Mouse (Mus musculus) bone marrow macrophage, adult 2 months (primary cell): ENCODE measurements around the gene Nod2. TPM values are rescaled to one million over a fixed set of nuclear protein-coding genes. Genes with fewer than 3 reads are reported as not detected.
A peak's percentile ranks its signal among the peaks of the same experiment; 100 is the strongest.

Experiments used
- H3K27ac ChIP-seq: 2 replicates; pipeline ENCODE4 v1.5.1; 2012; ENCODE audit warnings: low read depth, low read length; ENCODE audit not compliant: insufficient read depth
- H3K4me1 ChIP-seq: 2 replicates; pipeline ENCODE4 v1.6.1; 2012; ENCODE audit warnings: low read length; ENCODE audit not compliant: control insufficient read depth, insufficient read depth
- H3K4me3 ChIP-seq: 2 replicates; pipeline ENCODE4 v1.5.1; 2012; ENCODE audit warnings: mild to moderate bottlenecking, low read length, moderate library complexity; ENCODE audit not compliant: insufficient read depth
- CTCF ChIP-seq: IDR thresholded peaks from 2 replicates; pipeline ENCODE4 v1.5.1; 2012; ENCODE audit warnings: low read depth, mild to moderate bottlenecking, low read length, moderate library complexity
- POLR2A ChIP-seq: IDR thresholded peaks from 2 replicates; pipeline ENCODE4 v1.6.1; 2012; ENCODE audit warnings: mild to moderate bottlenecking, low read depth, low read length, borderline replicate concordance
- polyA plus RNA-seq: library from polyadenylated mRNA; stranded (reverse); fragments of >200 nt; gene quantifications from 2 replicates; pipeline ENCODE4 v1.2.4, GENCODE M21; 2012; ENCODE audit not compliant: missing spikeins, insufficient read depth, insufficient read length

The Nod2 gene
- polyA plus RNA-seq, 1 experiment: 4.1 TPM

GRCm38 (mm10) chr8:88630225-88630624, 16.9 kb upstream of the Nod2 start:
- TF ChIP-seq POLR2A (no peak), CTCF (no peak)
- no peak overlapping the region for H3K27ac ChIP-seq
- H3K4me1 ChIP-seq: peaks cover 26% of the 10 kb centered on the region

GRCm38 (mm10) chr8:88631081-88631480, 16.0 kb upstream of the Nod2 start:
- peaks cover 26% of the 10 kb centered on the region for H3K4me1 ChIP-seq
- H3K27ac ChIP-seq: no peak overlapping the region
- no peak for TF ChIP-seq POLR2A
- TF ChIP-seq CTCF: no peak
- H3K4me3 ChIP-seq: no peak overlapping the region

More at GRCm38 (mm10) chr8:88630225-88630624, 16.9 kb upstream of the Nod2 start:
- H3K4me3 ChIP-seq: no peak overlapping the region

- Histone ChIP-seq H3K4me1 (peaks cover 45% of the 10 kb centered on the region), H3K27ac (peak overlapping the region; percentile 22), H3K4me3 (peak overlapping the region; percentile 13)
- TF ChIP-seq POLR2A (no peak), CTCF (no peak)
Measured at GRCm38 (mm10) chr8:88633343-88633765, 13.8 kb upstream of the Nod2 start.

- TF ChIP-seq CTCF (no peak), POLR2A (no peak)
- peak within 1 kb of the TSS; percentile 85 for H3K4me3 ChIP-seq
- H3K4me1 ChIP-seq: peaks cover 55% of the 10 kb centered on the region
- H3K27ac ChIP-seq: peak within 1 kb of the TSS; percentile 97
Measured at GRCm38 (mm10) chr8:88635474-88636397, 11.4 kb upstream of the Nod2 start, which contains the start of gene Snx20. TSS of gene Snx20 (minus strand) at chr8:88636128.

- H3K4me1 ChIP-seq: peaks cover 49% of the 10 kb centered on the region
- peak overlapping the region; percentile 58 for H3K27ac ChIP-seq
- no peak overlapping the region for H3K4me3 ChIP-seq
- TF ChIP-seq POLR2A: no peak
- no peak for TF ChIP-seq CTCF
Measured at GRCm38 (mm10) chr8:88637092-88638000, 9.8 kb upstream of the Nod2 start.

GRCm38 (mm10) chr8:88638908-88639307, 8.2 kb upstream of the Nod2 start:
- peaks cover 36% of the 10 kb centered on the region for H3K4me1 ChIP-seq
- TF ChIP-seq CTCF: no peak
- no peak for TF ChIP-seq POLR2A
- peak overlapping the region; percentile 30 for H3K27ac ChIP-seq
- no peak overlapping the region for H3K4me3 ChIP-seq

- TF ChIP-seq POLR2A (no peak), CTCF (no peak)
- Histone ChIP-seq H3K4me1 (peaks cover 27% of the 10 kb centered on the region), H3K27ac (no peak overlapping the region), H3K4me3 (no peak overlapping the region)
Measured at GRCm38 (mm10) chr8:88642734-88643564, 4.2 kb upstream of the Nod2 start.

GRCm38 (mm10) chr8:88648322-88648721, 1.2 kb downstream of the Nod2 start:
- H3K4me3 ChIP-seq: peak overlapping the region; percentile 66
- no peak for TF ChIP-seq POLR2A

GRCm38 (mm10) chr8:88650016-88650708, 3.0 kb downstream of the Nod2 start:
- H3K4me1 ChIP-seq: peaks cover 79% of the 10 kb centered on the region
- peak overlapping the region; percentile 60 for H3K27ac ChIP-seq
- TF ChIP-seq CTCF (no peak), POLR2A (no peak)
- no peak overlapping the region for H3K4me3 ChIP-seq

More at GRCm38 (mm10) chr8:88648322-88648721, 1.2 kb downstream of the Nod2 start:
- Histone ChIP-seq H3K4me1 (peaks cover 61% of the 10 kb centered on the region), H3K27ac (no peak overlapping the region)

GRCm38 (mm10) chr8:88651122-88651521, 4.0 kb downstream of the Nod2 start:
- H3K4me1 ChIP-seq: peaks cover 83% of the 10 kb centered on the region
- peak overlapping the region; percentile 25 for H3K4me3 ChIP-seq

More at GRCm38 (mm10) chr8:88651122-88651521, 4.0 kb downstream of the Nod2 start:
- peak overlapping the region; percentile 60 for H3K27ac ChIP-seq
